Mouse (Mus musculus) testis, adult 2 months (tissue): ENCODE results near the gene Mob1a.

ENCODE experiments used
- CTCF ChIP-seq: fragments of 200-500 bp; IDR thresholded peaks from 2 replicates; pipeline ENCODE4 v1.5.1; 2012; ENCODE audit warnings: low read depth, mild to moderate bottlenecking, inconsistent platforms, low read length, moderate library complexity; ENCODE audit not compliant: control insufficient read depth, insufficient read depth, insufficient replicate concordance
- POLR2A ChIP-seq: fragments of 200-500 bp; IDR thresholded peaks from 2 replicates; pipeline ENCODE4 v1.6.1; 2012; ENCODE audit warnings: low read depth, mild to moderate bottlenecking, inconsistent platforms, low read length, moderate library complexity; ENCODE audit not compliant: control insufficient read depth

- no peak for TF ChIP-seq CTCF
- peak; percentile 94 for TF ChIP-seq POLR2A
Observed at GRCm38 (mm10) chr6:83325525-83326393, at the start of gene Mob1a, which contains the start of gene Mthfd2.
